Mouse (Mus musculus): ENCODE measurements around the gene Hoga1. TPM values are rescaled to one million over a fixed set of nuclear protein-coding genes. Genes with fewer than 3 reads are reported as not detected.

The Hoga1 gene
- polyA plus RNA-seq, 1 experiment from 2014 or later, result 1.1 TPM

DNA sequence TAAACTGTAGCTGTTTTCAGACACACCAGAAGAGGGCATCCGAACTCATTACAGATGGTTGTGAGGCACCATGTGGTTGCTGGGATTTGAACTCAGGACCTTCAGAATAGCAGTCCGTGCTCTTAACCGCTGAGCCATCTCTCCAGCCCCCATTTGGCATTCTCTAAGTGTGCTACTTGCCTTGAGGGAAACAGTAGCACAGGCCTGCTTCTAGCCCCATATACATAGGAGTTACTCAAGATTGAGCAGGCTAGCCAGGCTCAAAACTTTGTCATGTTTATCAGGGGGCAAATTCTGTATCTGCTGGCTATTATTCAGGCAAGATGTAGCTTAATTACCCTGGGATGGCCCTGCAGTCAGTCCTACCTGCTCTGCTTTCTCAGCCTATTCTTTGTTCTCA is 5.9 kb downstream of the Hoga1 start:
- Histone ChIP-seq H3K4me3 (ENCODE audit: low read depth, low read length) (no peak overlapping the region), H3K9me3 (ENCODE audit: control insufficient read depth, low read length) (no peaks in the 10 kb centered on the region), H3K4me2 (ENCODE audit: low read depth, severe bottlenecking) (no peak overlapping the region), H3K27ac (replicated peaks; ENCODE audit: low read depth, low read length) (no peak overlapping the region), H3K4me1 (ENCODE audit: control insufficient read depth, insufficient read depth, low read length) (no peaks in the 10 kb centered on the region), H3K27me3 (ENCODE audit: control insufficient read depth, insufficient read depth, low read length) (no peaks in the 10 kb centered on the region), H3K9ac (ENCODE audit: low read length) (no peak overlapping the region), H3K36me3 (ENCODE audit: control insufficient read depth, insufficient read depth, low read length) (no peaks in the 10 kb centered on the region)
- WGBS, result 85% methylated on average over 3 of the region's 3 CpGs
- DNase-seq (ENCODE audit: low spot score), result no peak
- ATAC-seq (ENCODE audit: insufficient number of reproducible peaks, low FRiP score, low TSS enrichment, low read depth), result no peak

DNA sequence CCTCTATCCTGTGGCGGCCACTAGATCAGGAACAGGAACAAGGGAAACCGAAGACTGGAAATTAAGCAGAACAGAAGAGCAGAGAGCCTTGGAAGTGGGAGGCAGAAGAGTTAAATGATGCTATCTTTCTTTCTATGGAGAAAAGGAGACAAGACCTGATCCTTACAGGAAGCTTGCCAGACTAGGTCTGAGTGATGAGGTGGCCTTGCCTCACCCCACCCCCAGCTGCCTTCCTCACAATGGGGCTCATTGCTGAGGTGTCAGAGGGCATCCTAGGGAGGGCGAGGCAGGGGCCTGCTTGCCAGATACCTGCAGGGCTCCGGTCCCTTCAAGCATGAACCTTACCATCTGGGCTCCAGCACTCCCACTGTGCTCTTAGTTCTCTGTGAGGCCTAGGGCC is 6.5 kb downstream of the Hoga1 start, which contains the start of gene 4933411K16Rik:
4933411K16Rik (plus strand) TSS at position 301 of the 400 bp plus-strand sequence.
- WGBS, result 78% methylated on average over 4 of the region's 4 CpGs

DNA sequence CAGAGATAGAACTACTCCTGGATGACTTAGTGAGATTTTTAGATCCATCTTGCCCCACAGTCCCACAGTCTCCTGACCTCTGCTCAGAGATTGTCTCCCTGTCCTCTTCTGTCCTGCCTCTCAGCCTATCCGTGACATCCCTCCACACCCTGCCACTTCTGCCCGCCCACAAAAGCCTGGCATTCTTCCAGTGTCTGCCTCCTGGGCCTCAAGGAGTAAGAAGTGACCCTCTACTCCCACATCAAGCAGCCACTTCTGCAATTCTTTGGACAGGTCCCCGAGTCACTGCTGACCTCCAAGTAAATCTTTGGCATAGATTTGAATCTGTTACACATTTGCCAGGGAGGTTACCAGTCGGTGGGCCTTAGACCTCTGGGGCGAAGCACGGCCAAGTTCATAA is 8.8 kb downstream of the Hoga1 start:
- Histone ChIP-seq H3K4me2 (ENCODE audit: low read depth, severe bottlenecking) (no peak overlapping the region), H3K4me1 (ENCODE audit: control insufficient read depth, insufficient read depth, low read length) (no peaks in the 10 kb centered on the region), H3K36me3 (ENCODE audit: control insufficient read depth, insufficient read depth, low read length) (no peaks in the 10 kb centered on the region), H3K9ac (ENCODE audit: low read length) (no peak overlapping the region), H3K4me3 (ENCODE audit: low read depth, low read length) (no peak overlapping the region), H3K9me3 (ENCODE audit: control insufficient read depth, low read length) (no peaks in the 10 kb centered on the region), H3K27ac (replicated peaks; ENCODE audit: low read depth, low read length) (no peak overlapping the region), H3K27me3 (ENCODE audit: control insufficient read depth, insufficient read depth, low read length) (no peaks in the 10 kb centered on the region)
- WGBS, result 85% methylated on average over 6 of the region's 6 CpGs
- no peak for DNase-seq (ENCODE audit: low spot score)
- ATAC-seq (ENCODE audit: insufficient number of reproducible peaks, low FRiP score, low TSS enrichment, low read depth), result no peak

More for the DNA sequence above, 6.5 kb downstream of the Hoga1 start, which contains the start of gene 4933411K16Rik:
- H3K4me2 ChIP-seq (ENCODE audit: low read depth, severe bottlenecking), result no peak within 1 kb of the TSS
- H3K9ac ChIP-seq (ENCODE audit: low read length), result no peak within 1 kb of the TSS
- H3K36me3 ChIP-seq (ENCODE audit: control insufficient read depth, insufficient read depth, low read length), result no peaks in the 10 kb centered on the region
- no peaks in the 10 kb centered on the region for H3K27me3 ChIP-seq (ENCODE audit: control insufficient read depth, insufficient read depth, low read length)
- ATAC-seq (ENCODE audit: insufficient number of reproducible peaks, low FRiP score, low TSS enrichment, low read depth) (no peak), DNase-seq (ENCODE audit: low spot score) (no peak)
- H3K27ac ChIP-seq (replicated peaks; ENCODE audit: low read depth, low read length), result no peak within 1 kb of the TSS
- no peak within 1 kb of the TSS for H3K4me3 ChIP-seq (ENCODE audit: low read depth, low read length)
- no peaks in the 10 kb centered on the region for H3K4me1 ChIP-seq (ENCODE audit: control insufficient read depth, insufficient read depth, low read length)
- no peaks in the 10 kb centered on the region for H3K9me3 ChIP-seq (ENCODE audit: control insufficient read depth, low read length)

DNA sequence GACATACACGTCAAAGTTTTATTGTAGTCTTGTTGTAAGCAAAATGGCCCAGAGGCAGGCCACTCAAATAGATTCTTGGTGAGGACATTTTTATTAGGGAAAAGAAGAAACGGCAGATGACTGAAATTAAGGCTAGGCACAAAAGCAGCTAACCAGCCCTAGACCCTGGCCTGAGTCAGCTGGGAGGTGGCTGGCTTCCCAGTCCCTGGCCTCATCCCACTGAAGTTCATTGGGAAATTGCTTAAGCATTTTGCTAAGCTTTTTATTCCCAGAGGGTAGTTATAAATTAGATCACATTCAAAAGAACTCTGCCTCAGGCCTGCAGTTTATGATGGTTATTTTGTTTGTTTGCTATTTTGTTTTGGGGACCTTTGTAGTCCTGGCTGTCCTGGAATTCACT is 10.5 kb downstream of the Hoga1 start:
- H3K9me3 ChIP-seq (ENCODE audit: control insufficient read depth, low read length), result no peaks in the 10 kb centered on the region
- H3K4me3 ChIP-seq (ENCODE audit: low read depth, low read length), result no peak overlapping the region
- no peak overlapping the region for H3K4me2 ChIP-seq (ENCODE audit: low read depth, severe bottlenecking)
- H3K27me3 ChIP-seq (ENCODE audit: control insufficient read depth, insufficient read depth, low read length), result no peaks in the 10 kb centered on the region
- DNase-seq (ENCODE audit: low spot score) (no peak), ATAC-seq (ENCODE audit: insufficient number of reproducible peaks, low FRiP score, low TSS enrichment, low read depth) (no peak)
- 68% methylated on average over 2 of the region's 2 CpGs for WGBS
- H3K36me3 ChIP-seq (ENCODE audit: control insufficient read depth, insufficient read depth, low read length), result no peaks in the 10 kb centered on the region
- H3K27ac ChIP-seq (replicated peaks; ENCODE audit: low read depth, low read length), result no peak overlapping the region
- no peaks in the 10 kb centered on the region for H3K4me1 ChIP-seq (ENCODE audit: control insufficient read depth, insufficient read depth, low read length)
- H3K9ac ChIP-seq (ENCODE audit: low read length), result no peak overlapping the region

DNA sequence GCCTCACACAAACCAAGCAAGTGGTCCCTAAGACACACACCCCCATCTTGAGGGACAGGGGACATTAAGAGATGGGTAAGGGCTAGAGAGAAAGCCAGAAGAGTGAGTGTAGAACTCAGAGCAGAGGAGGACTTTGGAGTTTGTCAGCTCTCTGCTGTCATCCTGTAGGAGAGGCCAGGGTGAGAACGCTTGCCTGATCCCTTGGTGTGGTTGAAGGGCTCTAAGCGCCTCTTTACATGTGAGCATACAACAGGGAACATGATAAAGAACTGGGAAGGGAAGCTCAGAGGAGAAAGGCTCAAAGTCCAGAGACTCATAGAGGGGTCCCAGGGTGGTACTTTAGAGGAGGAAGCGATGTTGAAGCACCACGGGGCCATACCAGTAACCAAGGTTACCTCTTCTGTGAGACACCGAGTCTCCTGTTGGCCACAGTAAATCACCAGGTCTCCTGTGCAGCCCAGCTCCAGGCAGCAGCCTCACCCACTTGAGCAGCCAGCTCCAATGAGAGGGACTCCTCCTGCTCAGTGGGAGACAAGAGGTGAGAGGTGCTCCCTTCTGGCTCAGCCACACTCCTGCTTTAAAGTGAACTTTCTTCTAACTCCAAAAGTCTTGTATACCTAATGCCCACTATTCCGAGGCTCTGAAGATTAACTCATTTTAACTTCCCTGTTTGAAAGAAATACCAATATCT is 11.5 kb downstream of the Hoga1 start:
- no peak overlapping the region for H3K9ac ChIP-seq (ENCODE audit: low read length)
- no peak for DNase-seq (ENCODE audit: low spot score)
- ATAC-seq (ENCODE audit: insufficient number of reproducible peaks, low FRiP score, low TSS enrichment, low read depth), result no peak
- no peaks in the 10 kb centered on the region for H3K36me3 ChIP-seq (ENCODE audit: control insufficient read depth, insufficient read depth, low read length)
- no peak overlapping the region for H3K4me3 ChIP-seq (ENCODE audit: low read depth, low read length)
- 70% methylated on average over 6 of the region's 6 CpGs for whole genome bisulfite sequencing
- no peaks in the 10 kb centered on the region for H3K9me3 ChIP-seq (ENCODE audit: control insufficient read depth, low read length)
- H3K27ac ChIP-seq (replicated peaks; ENCODE audit: low read depth, low read length), result no peak overlapping the region
- no peak overlapping the region for H3K4me2 ChIP-seq (ENCODE audit: low read depth, severe bottlenecking)
- no peaks in the 10 kb centered on the region for H3K4me1 ChIP-seq (ENCODE audit: control insufficient read depth, insufficient read depth, low read length)
- H3K27me3 ChIP-seq (ENCODE audit: control insufficient read depth, insufficient read depth, low read length), result no peaks in the 10 kb centered on the region

DNA sequence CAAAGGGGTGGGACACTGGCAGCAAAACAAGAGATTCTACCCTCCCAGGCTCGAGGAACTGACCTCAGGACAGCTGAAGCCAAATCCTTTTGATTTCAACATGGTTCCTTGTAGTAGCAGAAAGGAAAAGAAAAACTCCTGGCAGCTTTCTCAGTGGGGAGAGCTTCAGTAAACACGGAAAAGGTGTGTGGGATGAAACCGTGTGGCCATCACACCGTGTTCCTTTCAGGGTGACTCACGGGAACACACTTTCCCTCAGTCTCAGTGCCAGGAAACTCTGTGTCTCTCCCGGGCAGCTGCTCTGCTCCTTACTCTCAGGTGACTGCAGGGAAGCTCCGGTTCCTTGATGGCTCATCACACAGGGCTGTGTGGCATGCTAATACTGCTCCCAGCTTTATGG is 13.0 kb downstream of the Hoga1 start:
- H3K27ac ChIP-seq (replicated peaks; ENCODE audit: low read depth, low read length), result no peak overlapping the region
- DNase-seq (ENCODE audit: low spot score) (no peak), ATAC-seq (ENCODE audit: insufficient number of reproducible peaks, low FRiP score, low TSS enrichment, low read depth) (no peak)
- no peak overlapping the region for H3K9ac ChIP-seq (ENCODE audit: low read length)
- H3K4me3 ChIP-seq (ENCODE audit: low read depth, low read length), result no peak overlapping the region
- H3K9me3 ChIP-seq (ENCODE audit: control insufficient read depth, low read length), result no peaks in the 10 kb centered on the region
- no peak overlapping the region for H3K4me2 ChIP-seq (ENCODE audit: low read depth, severe bottlenecking)
- H3K4me1 ChIP-seq (ENCODE audit: control insufficient read depth, insufficient read depth, low read length), result no peaks in the 10 kb centered on the region
- 59% methylated on average over 7 of the region's 7 CpGs for WGBS
- H3K27me3 ChIP-seq (ENCODE audit: control insufficient read depth, insufficient read depth, low read length), result no peaks in the 10 kb centered on the region
- no peaks in the 10 kb centered on the region for H3K36me3 ChIP-seq (ENCODE audit: control insufficient read depth, insufficient read depth, low read length)

DNA sequence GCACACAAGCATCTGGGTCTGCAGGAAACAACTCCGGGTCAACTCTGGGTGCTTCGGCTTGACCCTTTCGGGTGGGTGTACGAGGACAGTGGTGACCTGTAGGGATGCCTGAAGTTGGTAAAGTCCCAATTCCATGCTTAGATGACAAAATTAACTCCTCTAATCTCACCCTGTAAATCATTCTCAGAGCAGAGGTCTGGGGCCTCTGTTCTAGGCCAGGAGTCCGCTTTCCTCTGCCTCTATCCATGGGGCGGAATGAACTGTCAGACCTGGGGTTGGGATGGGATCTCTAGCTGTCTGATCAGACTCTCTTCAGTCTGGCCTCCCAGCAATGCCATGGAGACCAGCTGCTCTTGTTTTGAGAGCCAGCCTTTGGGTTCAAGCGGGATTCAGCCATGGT is 16.0 kb downstream of the Hoga1 start:
- H3K27ac ChIP-seq (replicated peaks; ENCODE audit: low read depth, low read length), result no peak overlapping the region
- no peaks in the 10 kb centered on the region for H3K4me1 ChIP-seq (ENCODE audit: control insufficient read depth, insufficient read depth, low read length)
- DNase-seq (ENCODE audit: low spot score) (no peak), ATAC-seq (ENCODE audit: insufficient number of reproducible peaks, low FRiP score, low TSS enrichment, low read depth) (no peak)
- no peaks in the 10 kb centered on the region for H3K27me3 ChIP-seq (ENCODE audit: control insufficient read depth, insufficient read depth, low read length)
- H3K36me3 ChIP-seq (ENCODE audit: control insufficient read depth, insufficient read depth, low read length), result no peaks in the 10 kb centered on the region
- no peak overlapping the region for H3K4me3 ChIP-seq (ENCODE audit: low read depth, low read length)
- no peak overlapping the region for H3K4me2 ChIP-seq (ENCODE audit: low read depth, severe bottlenecking)
- no peak overlapping the region for H3K9ac ChIP-seq (ENCODE audit: low read length)
- H3K9me3 ChIP-seq (ENCODE audit: control insufficient read depth, low read length), result no peaks in the 10 kb centered on the region
- WGBS, result 84% methylated on average over 7 of the region's 7 CpGs

- Histone ChIP-seq H3K9ac (ENCODE audit: low read length) (no peak overlapping the region), H3K27ac (replicated peaks; ENCODE audit: low read depth, low read length) (no peak overlapping the region), H3K4me2 (ENCODE audit: low read depth, severe bottlenecking) (no peak overlapping the region), H3K27me3 (ENCODE audit: control insufficient read depth, insufficient read depth, low read length) (no peaks in the 10 kb centered on the region), H3K4me1 (ENCODE audit: control insufficient read depth, insufficient read depth, low read length) (no peaks in the 10 kb centered on the region), H3K36me3 (ENCODE audit: control insufficient read depth, insufficient read depth, low read length) (no peaks in the 10 kb centered on the region), H3K9me3 (ENCODE audit: control insufficient read depth, low read length) (no peaks in the 10 kb centered on the region), H3K4me3 (ENCODE audit: low read depth, low read length) (no peak overlapping the region)
- no peak for DNase-seq (ENCODE audit: low spot score)
- 84% methylated on average over 11 of the region's 11 CpGs for WGBS
- ATAC-seq (ENCODE audit: insufficient number of reproducible peaks, low FRiP score, low TSS enrichment, low read depth), result no peak
Measured at GRCm38 (mm10) chr19:42068441-42069240, 23.2 kb downstream of the Hoga1 start.

Data from limb, embryonic 11.5 days (tissue).